In genomic region chr9:29587376-29587775, GRCm38 (mm10) we compare ENCODE assay signal across 9 mouse cellular contexts.
"Had no signal": no experiment of that assay in that cellular context is flagged by ENCODE, and none has a peak within 500 bp of the region (broad histone marks: within the 10 kb centered on the region; RNA-seq: fewer than 3 reads in every experiment).

No protein-coding gene starts in this region.

- H3K4me2 ChIP-seq: kidney, embryonic 15.5 days; limb, embryonic 13.5 days; neural tube, embryonic 12.5 days had no signal

- H3K36me3 ChIP-seq: kidney, embryonic 15.5 days; limb, embryonic 13.5 days; neural tube, embryonic 12.5 days had no signal

- H3K9ac ChIP-seq: kidney, embryonic 15.5 days; limb, embryonic 13.5 days; liver, embryonic 14.5 days; neural tube, embryonic 12.5 days had no signal

- H3K27me3 ChIP-seq: kidney, embryonic 15.5 days; neural tube, embryonic 12.5 days had no signal

- H3K9me3 ChIP-seq: kidney, embryonic 15.5 days; limb, embryonic 13.5 days; neural tube, embryonic 12.5 days had no signal

- H3K4me3 ChIP-seq: kidney, embryonic 15.5 days; limb, embryonic 13.5 days; neural tube, embryonic 12.5 days had no signal

- H3K27ac ChIP-seq: kidney, embryonic 15.5 days; limb, embryonic 13.5 days; liver, embryonic 14.5 days; neural tube, embryonic 12.5 days had no signal

- H3K4me1 ChIP-seq: limb, embryonic 13.5 days; neural tube, embryonic 12.5 days had no signal

- DNase-seq: kidney, postnatal 14 days; left cerebral cortex, postnatal 4 days; lung, adult 18-20 months; right cerebral cortex, postnatal 25 days; thymus, postnatal 36 days had no signal
